Mouse (Mus musculus) hindbrain, postnatal 0 days (tissue): Measurements from ENCODE around the gene Usf3. TPM values are rescaled to one million over a fixed set of nuclear protein-coding genes. Genes with fewer than 3 reads are reported as not detected.

ENCODE experiments used
- ATAC-seq: fragments of 200-750 bp; cut with Nextera tagmentation; 2 replicates; pipeline ENCODE4 v1.8.0; 2017; ENCODE audit warnings: mild to moderate bottlenecking, moderate TSS enrichment, moderate library complexity
- DNase-seq: peaks from one replicate; pipeline ENCODE4 v3.0.0-alpha.2; 2015; ENCODE audit warnings: low spot score
- H3K27ac ChIP-seq: fragments of 300-500 bp; sonication (generic); 2 replicates; pipeline ENCODE4 v1.5.1; 2014; ENCODE audit warnings: mild to moderate bottlenecking
- H3K27me3 ChIP-seq: fragments of 300-500 bp; sonication (generic); 2 replicates; pipeline ENCODE4 v1.6.1; 2014; ENCODE audit warnings: low read length, mixed read lengths; ENCODE audit not compliant: insufficient read depth
- H3K36me3 ChIP-seq: fragments of 300-500 bp; sonication (generic); 2 replicates; pipeline ENCODE4 v1.6.1; 2014; ENCODE audit warnings: low read length, mixed read lengths; ENCODE audit not compliant: insufficient read depth
- H3K4me1 ChIP-seq: fragments of 300-500 bp; sonication (generic); 2 replicates; pipeline ENCODE4 v1.6.1; 2014; ENCODE audit warnings: antibody characterized with exemption, low read length, mixed read lengths; ENCODE audit not compliant: insufficient read depth
- H3K4me2 ChIP-seq: fragments of 300-500 bp; sonication (generic); 2 replicates; pipeline ENCODE4 v1.6.1; 2014; ENCODE audit warnings: low read depth, mild to moderate bottlenecking, low read length, moderate library complexity, mixed read lengths
- H3K4me3 ChIP-seq: fragments of 300-500 bp; sonication (generic); 2 replicates; pipeline ENCODE4 v1.5.1; 2014; ENCODE audit warnings: low read length
- H3K9ac ChIP-seq: fragments of 300-500 bp; sonication (generic); replicated peaks from 2 replicates; pipeline ENCODE4 v1.6.1; 2014; ENCODE audit warnings: mild to moderate bottlenecking, low read length, moderate library complexity, mixed read lengths
- H3K9me3 ChIP-seq: fragments of 300-500 bp; sonication (generic); 2 replicates; pipeline ENCODE4 v1.6.1; 2016; ENCODE audit warnings: low read length, mixed read lengths
- CTCF ChIP-seq: IDR thresholded peaks from 2 replicates; pipeline ENCODE4 v1.5.1; 2016; ENCODE audit warnings: antibody characterized with exemption, control low read depth, low read depth
- WGBS: fragments of 180-500 bp; shearing (Covaris S2); extraction: QIAGEN DNeasy Blood & Tissue Kit; methylation state at CpG from one replicate; pipeline ENCODE4 v1.1.7; 2014; 5-methylcytosine and 5-hydroxymethylcytosine counted together
- polyA plus RNA-seq: library from polyadenylated mRNA; unstranded; fragments of >200 nt; fragmentation: Nextera tagmentation; extraction: Ambion mirVana; gene quantifications from 2 replicates; pipeline ENCODE4 v1.2.1, GENCODE M21; 2015
- total RNA-seq: library from RNA; depleted of rRNA; stranded (reverse); fragments of >200 nt; gene quantifications from 2 replicates; pipeline ENCODE4 v1.2.3, GENCODE M21; 2014

The Usf3 gene
- total and polyA plus RNA-seq, 2 experiments from 2014 or later, result 1.9 to 13.8 TPM

DNA sequence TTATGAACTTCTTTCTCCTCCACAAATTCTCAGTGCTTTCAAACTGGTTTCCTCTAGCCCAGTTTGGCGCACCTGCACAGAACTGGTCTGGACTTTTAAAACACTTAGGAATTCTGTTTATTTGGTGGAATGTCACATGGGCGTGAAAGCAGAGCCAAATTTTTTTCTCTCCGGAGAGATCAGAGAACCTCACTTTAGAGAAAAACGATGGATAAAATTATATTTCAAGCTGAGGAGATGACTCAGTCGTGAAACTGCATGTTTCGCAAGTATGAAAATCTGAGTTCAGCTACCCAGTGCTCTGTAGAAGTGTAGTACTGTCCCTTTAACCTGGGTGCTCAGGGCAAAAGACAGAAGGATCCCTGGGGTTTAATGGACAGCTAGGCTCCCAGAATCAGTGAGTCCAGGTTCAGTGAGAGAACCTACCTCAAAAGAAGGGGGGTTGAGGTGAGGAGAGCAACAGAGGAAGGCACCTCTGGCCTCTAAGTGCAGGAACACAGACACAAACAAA, 36.5 kb upstream of the Usf3 start:
- DNase-seq (no peak), ATAC-seq (no peak)
- Histone ChIP-seq H3K9me3 (no peaks in the 10 kb centered on the region), H3K4me1 (peaks cover 5% of the 10 kb centered on the region; the same call in 1 of the 2 replicates), H3K27me3 (no peaks in the 10 kb centered on the region), H3K36me3 (no peaks in the 10 kb centered on the region), H3K27ac (no peak overlapping the region), H3K4me3 (no peak overlapping the region), H3K9ac (no peak overlapping the region), H3K4me2 (no peak overlapping the region)
- no peak for TF ChIP-seq CTCF
- WGBS, result 86% methylated on average over 6 of the region's 6 CpGs

DNA sequence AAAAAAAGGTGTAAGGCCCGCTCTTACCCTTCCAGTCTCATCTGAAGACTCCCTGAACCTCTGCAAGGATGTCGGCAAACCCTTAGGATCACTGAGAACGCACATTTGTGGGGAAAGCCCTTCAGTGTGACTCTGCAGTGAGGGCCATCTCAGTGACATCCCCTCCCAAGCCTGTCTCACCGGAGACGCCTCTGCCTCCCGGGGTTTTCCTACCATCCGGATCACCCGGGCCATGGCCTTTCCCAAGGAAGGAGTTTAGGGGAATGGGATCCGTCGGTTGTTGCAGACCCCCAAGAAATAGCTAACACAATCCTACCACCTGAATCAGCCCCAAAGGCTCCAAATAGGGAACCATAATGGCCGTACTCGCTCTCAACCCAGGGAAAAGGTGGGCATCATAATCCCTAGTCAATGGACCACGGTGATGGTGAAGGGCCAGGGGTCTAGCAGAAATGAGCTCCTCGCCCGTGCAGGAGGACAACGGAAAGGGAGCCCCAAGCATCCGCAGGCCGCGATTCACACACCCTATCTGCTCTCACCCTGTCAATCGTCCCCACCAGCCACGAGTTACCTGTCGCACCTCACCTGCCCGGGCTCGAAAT, 34.6 kb upstream of the Usf3 start:
- Histone ChIP-seq H3K27me3 (no peaks in the 10 kb centered on the region), H3K4me3 (peak overlapping the region; percentile 98), H3K9me3 (no peaks in the 10 kb centered on the region), H3K27ac (peak overlapping the region; percentile 97), H3K4me2 (peak overlapping the region; percentile 83), H3K4me1 (peaks cover 7% of the 10 kb centered on the region; the same call in 1 of the 2 replicates), H3K36me3 (no peaks in the 10 kb centered on the region), H3K9ac (peak overlapping the region; percentile 92)
- WGBS, result under 1% methylated on average over 24 of the region's 24 CpGs
- ATAC-seq, result peak; percentile 1; the same call in 1 of the 2 replicates
- peak; percentile 40 for DNase-seq
- TF ChIP-seq CTCF, result no peak

DNA sequence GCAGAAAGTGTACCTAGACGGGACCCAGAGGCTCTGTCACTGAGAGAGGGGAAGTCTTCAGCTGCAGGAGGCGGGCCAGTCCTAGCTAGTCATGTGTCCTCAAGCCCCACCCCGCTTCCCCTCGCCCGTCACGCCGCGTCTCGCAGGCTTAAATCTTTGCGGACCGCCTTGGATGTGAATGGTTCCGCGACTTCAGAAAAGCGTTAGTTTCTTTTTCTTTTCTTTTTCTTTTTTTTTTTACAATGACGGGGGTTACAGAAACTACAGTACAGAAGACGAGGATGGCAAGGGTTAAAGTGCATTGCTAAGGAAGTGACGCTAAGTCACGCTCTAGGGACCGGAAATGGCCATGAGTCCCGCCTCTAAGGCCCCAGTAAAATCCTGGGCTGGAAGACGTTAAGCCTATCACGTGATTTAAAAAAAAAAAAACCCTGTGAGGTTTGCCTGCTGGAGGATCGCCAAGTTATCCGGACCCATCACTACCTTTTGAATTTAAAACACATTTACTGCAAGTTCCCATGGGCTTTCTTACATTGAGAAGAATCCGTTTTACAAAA, 34.0 kb upstream of the Usf3 start:
- peaks cover 7% of the 10 kb centered on the region; the same call in 1 of the 2 replicates for H3K4me1 ChIP-seq
- peak overlapping the region; percentile 98 for H3K4me3 ChIP-seq
- no peaks in the 10 kb centered on the region for H3K9me3 ChIP-seq
- peak; percentile 91 for ATAC-seq
- under 1% methylated on average over 25 of the region's 25 CpGs for WGBS
- H3K27ac ChIP-seq, result peak overlapping the region; percentile 97
- DNase-seq, result peak; percentile 98
- peak overlapping the region; percentile 92 for H3K9ac ChIP-seq
- peak overlapping the region; percentile 83 for H3K4me2 ChIP-seq
- no peaks in the 10 kb centered on the region for H3K36me3 ChIP-seq
- no peaks in the 10 kb centered on the region for H3K27me3 ChIP-seq
- TF ChIP-seq CTCF, result no peak

DNA sequence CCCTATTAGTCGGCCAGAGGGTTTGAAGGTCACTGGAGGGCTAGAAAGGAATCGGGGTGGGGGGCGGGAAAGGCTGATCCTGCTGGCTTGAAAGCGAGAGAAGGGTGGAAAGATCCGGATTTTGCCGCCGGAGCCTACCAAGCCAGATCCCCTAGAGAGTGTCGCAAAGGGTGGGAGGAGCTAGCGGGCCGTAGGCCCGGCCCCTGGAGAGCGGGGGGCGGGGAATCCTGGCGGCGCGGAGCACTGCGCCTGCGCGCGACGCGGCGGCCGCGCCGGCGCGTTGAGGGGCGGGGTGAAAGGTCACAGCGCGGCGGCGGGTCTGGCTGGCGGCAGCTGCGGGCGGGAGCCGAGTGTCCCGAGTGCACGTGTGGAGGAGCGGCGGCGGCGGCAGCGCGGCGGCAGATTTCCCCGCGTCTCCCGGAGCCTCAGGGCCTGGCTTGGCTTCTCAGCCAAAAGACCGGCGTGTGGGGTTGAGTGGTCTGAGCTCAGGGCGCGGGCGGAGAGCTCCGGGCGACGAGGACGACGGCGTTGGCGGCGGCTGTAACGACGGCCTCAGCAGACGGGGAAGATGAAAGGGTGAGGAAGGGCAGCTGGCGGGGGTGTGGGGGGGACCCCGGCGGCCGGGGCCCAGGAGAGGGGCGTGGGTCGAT, 33.4 kb upstream of the Usf3 start, which contains the start of the genes Atp6v1a and Naa50:
TSS of gene Atp6v1a (minus strand) at position 170 of the 650 bp plus-strand sequence.
TSS of gene Naa50 (plus strand) at position 295 of the 650 bp plus-strand sequence.
- ATAC-seq (peak; percentile 91), DNase-seq (peak; percentile 97)
- Histone ChIP-seq H3K9me3 (no peaks in the 10 kb centered on the region), H3K9ac (peak within 1 kb of the TSS; percentile 92), H3K4me3 (peak within 1 kb of the TSS; percentile 98), H3K4me2 (peak within 1 kb of the TSS; percentile 83), H3K27me3 (no peaks in the 10 kb centered on the region), H3K27ac (peak within 1 kb of the TSS; percentile 97), H3K4me1 (peaks cover 7% of the 10 kb centered on the region; the same call in 1 of the 2 replicates), H3K36me3 (no peaks in the 10 kb centered on the region)
- under 1% methylated on average over 70 of the region's 71 CpGs for WGBS
- TF ChIP-seq CTCF, result no peak

DNA sequence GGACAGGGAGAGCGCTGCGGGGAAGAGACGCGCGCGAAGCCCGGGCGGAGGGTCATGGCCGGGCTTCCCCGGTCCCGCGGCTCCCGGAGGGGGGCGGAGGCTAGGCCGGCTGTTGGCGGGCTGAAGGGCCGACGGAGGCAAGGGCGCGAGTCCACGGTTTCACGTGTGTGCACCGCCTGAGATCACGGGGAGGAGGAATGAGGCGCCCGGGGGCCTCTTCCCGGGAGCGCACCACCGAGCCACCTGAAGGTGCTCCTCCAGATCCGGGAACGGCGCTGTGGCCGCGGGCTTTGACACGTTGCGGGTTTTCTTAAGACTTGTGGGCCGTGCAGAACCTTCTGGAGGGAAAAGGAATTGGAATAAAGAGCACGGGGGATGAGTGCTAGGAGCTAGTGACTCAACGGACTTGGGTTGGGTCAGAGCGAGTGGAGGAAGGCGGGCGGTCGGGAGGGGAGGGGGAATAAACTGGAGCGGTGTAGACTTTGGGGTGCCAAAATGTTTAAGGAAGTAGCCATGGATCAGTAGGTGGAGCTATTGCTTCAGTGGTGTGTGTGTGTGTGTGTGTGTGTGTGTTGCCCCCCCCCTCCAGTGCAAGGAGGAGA, 32.8 kb upstream of the Usf3 start:
- peak; percentile 62 for ATAC-seq
- no peaks in the 10 kb centered on the region for H3K36me3 ChIP-seq
- H3K4me3 ChIP-seq, result peak overlapping the region; percentile 98
- peak overlapping the region; percentile 83 for H3K4me2 ChIP-seq
- no peaks in the 10 kb centered on the region for H3K9me3 ChIP-seq
- H3K4me1 ChIP-seq, result peaks cover 7% of the 10 kb centered on the region; the same call in 1 of the 2 replicates
- no peaks in the 10 kb centered on the region for H3K27me3 ChIP-seq
- peak overlapping the region; percentile 97 for H3K27ac ChIP-seq
- peak overlapping the region; percentile 92 for H3K9ac ChIP-seq
- DNase-seq, result peak; percentile 83
- peak; percentile 68 for TF ChIP-seq CTCF
- 1% methylated on average over 42 of the region's 44 CpGs for WGBS

DNA sequence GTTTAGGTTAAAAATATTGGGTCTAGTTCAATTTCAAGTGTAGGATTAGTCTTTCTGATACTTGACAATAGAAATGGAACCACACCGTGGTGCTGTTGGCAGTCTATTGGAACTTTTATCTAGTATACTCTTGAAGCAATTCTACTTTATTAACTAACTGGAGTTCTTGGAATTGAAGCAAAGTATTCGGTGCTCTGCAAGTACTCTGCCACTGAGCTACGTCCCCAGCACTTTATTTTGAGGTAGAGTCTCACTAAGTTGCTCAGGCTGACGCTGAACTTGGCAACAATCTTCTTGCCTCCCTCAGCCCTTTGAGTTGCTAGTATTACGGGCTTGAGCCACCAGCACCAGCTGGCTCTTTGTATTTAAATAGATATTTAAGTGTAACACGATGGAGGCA, 31.6 kb upstream of the Usf3 start:
- TF ChIP-seq CTCF, result no peak
- DNase-seq, result peak; percentile 35
- H3K4me2 ChIP-seq, result peak overlapping the region; percentile 83
- no peaks in the 10 kb centered on the region for H3K27me3 ChIP-seq
- H3K4me3 ChIP-seq, result no peak overlapping the region
- no peak overlapping the region for H3K9ac ChIP-seq
- no peak overlapping the region for H3K27ac ChIP-seq
- H3K9me3 ChIP-seq, result no peaks in the 10 kb centered on the region
- peaks cover 7% of the 10 kb centered on the region; the same call in 1 of the 2 replicates for H3K4me1 ChIP-seq
- WGBS, result 28% methylated on average over 6 of the region's 6 CpGs
- ATAC-seq, result no peak
- H3K36me3 ChIP-seq, result no peaks in the 10 kb centered on the region
